Mouse (Mus musculus): Measurements from ENCODE around the gene Kcnj8. TPM values are rescaled to one million over a fixed set of nuclear protein-coding genes. Genes with fewer than 3 reads are reported as not detected.
A peak's percentile ranks its signal among the peaks of the same experiment; 100 is the strongest.

Kcnj8 gene
- 14.8 and 15.8 TPM in 2 replicates for polyA plus RNA-seq (2015; fragmentation: Nextera tagmentation; extraction: Ambion mirVana)

GRCm38 (mm10) chr6:142571055-142571618, at the start of gene Kcnj8:
Gene Kcnj8, minus strand, starts transcription at chr6:142571614.
- H3K36me3 ChIP-seq (replicated peaks) = no peaks in the 10 kb centered on the region
- H3K4me2 ChIP-seq = peak within 1 kb of the TSS; percentile 99
- H3K4me3 ChIP-seq = peak within 1 kb of the TSS; percentile 47
- under 1% methylated on average over 34 of the region's 34 CpGs for WGBS
- H3K27me3 ChIP-seq (replicated peaks) = peaks cover 57% of the 10 kb centered on the region
- H3K27ac ChIP-seq = no peak within 1 kb of the TSS
- H3K9ac ChIP-seq = peak within 1 kb of the TSS; percentile 45
- peak; percentile 87 for ATAC-seq (replicated peaks)
- peaks cover 24% of the 10 kb centered on the region for H3K4me1 ChIP-seq
- no peaks in the 10 kb centered on the region for H3K9me3 ChIP-seq

- Histone ChIP-seq H3K9me3 (no peaks in the 10 kb centered on the region), H3K36me3 (replicated peaks) (no peaks in the 10 kb centered on the region), H3K4me3 (no peak overlapping the region), H3K4me2 (no peak overlapping the region), H3K9ac (no peak overlapping the region), H3K4me1 (no peaks in the 10 kb centered on the region), H3K27me3 (replicated peaks) (no peaks in the 10 kb centered on the region), H3K27ac (no peak overlapping the region)
- WGBS = 48% methylated on average over 3 of the region's 3 CpGs
- ATAC-seq (replicated peaks) = no peak
Observed at GRCm38 (mm10) chr6:142616659-142617058, 45.2 kb upstream of the Kcnj8 start.

- no peak for ATAC-seq (replicated peaks)
- H3K36me3 ChIP-seq (replicated peaks) = no peaks in the 10 kb centered on the region
- H3K9ac ChIP-seq = no peak overlapping the region
- H3K9me3 ChIP-seq = no peaks in the 10 kb centered on the region
- H3K27me3 ChIP-seq (replicated peaks) = no peaks in the 10 kb centered on the region
- H3K27ac ChIP-seq = no peak overlapping the region
- no peak overlapping the region for H3K4me3 ChIP-seq
- 73% methylated on average over 10 of the region's 10 CpGs for WGBS
- H3K4me2 ChIP-seq = no peak overlapping the region
- no peaks in the 10 kb centered on the region for H3K4me1 ChIP-seq
Observed at GRCm38 (mm10) chr6:142614324-142614723, 42.9 kb upstream of the Kcnj8 start.

GRCm38 (mm10) chr6:142612366-142612765, 41.0 kb upstream of the Kcnj8 start:
- no peaks in the 10 kb centered on the region for H3K9me3 ChIP-seq
- no peak overlapping the region for H3K4me3 ChIP-seq
- no peak overlapping the region for H3K4me2 ChIP-seq
- ATAC-seq (replicated peaks) = no peak
- no peaks in the 10 kb centered on the region for H3K36me3 ChIP-seq (replicated peaks)
- no peaks in the 10 kb centered on the region for H3K27me3 ChIP-seq (replicated peaks)
- H3K9ac ChIP-seq = no peak overlapping the region
- no peaks in the 10 kb centered on the region for H3K4me1 ChIP-seq
- no peak overlapping the region for H3K27ac ChIP-seq
- 87% methylated on average over 8 of the region's 8 CpGs for WGBS

GRCm38 (mm10) chr6:142609401-142610373, 38.3 kb upstream of the Kcnj8 start:
- H3K4me1 ChIP-seq = no peaks in the 10 kb centered on the region
- ATAC-seq (replicated peaks) = no peak
- no peak overlapping the region for H3K4me2 ChIP-seq
- H3K36me3 ChIP-seq (replicated peaks) = no peaks in the 10 kb centered on the region
- WGBS = 68% methylated on average over 9 of the region's 9 CpGs
- H3K4me3 ChIP-seq = no peak overlapping the region
- no peaks in the 10 kb centered on the region for H3K27me3 ChIP-seq (replicated peaks)
- H3K9me3 ChIP-seq = no peaks in the 10 kb centered on the region
- no peak overlapping the region for H3K27ac ChIP-seq
- no peak overlapping the region for H3K9ac ChIP-seq

GRCm38 (mm10) chr6:142607080-142607479, 35.7 kb upstream of the Kcnj8 start:
- ATAC-seq (replicated peaks) = no peak
- Histone ChIP-seq H3K36me3 (replicated peaks) (no peaks in the 10 kb centered on the region), H3K4me3 (no peak overlapping the region), H3K27me3 (replicated peaks) (no peaks in the 10 kb centered on the region), H3K9ac (no peak overlapping the region), H3K4me2 (no peak overlapping the region), H3K27ac (no peak overlapping the region), H3K4me1 (no peaks in the 10 kb centered on the region), H3K9me3 (no peaks in the 10 kb centered on the region)
- 60% methylated on average over 7 of the region's 7 CpGs for WGBS

GRCm38 (mm10) chr6:142602772-142603171, 31.4 kb upstream of the Kcnj8 start:
- no peaks in the 10 kb centered on the region for H3K9me3 ChIP-seq
- H3K36me3 ChIP-seq (replicated peaks) = no peaks in the 10 kb centered on the region
- no peak overlapping the region for H3K4me2 ChIP-seq
- no peaks in the 10 kb centered on the region for H3K27me3 ChIP-seq (replicated peaks)
- H3K4me1 ChIP-seq = no peaks in the 10 kb centered on the region
- no peak overlapping the region for H3K9ac ChIP-seq
- H3K27ac ChIP-seq = no peak overlapping the region
- WGBS = 68% methylated on average over 6 of the region's 6 CpGs
- H3K4me3 ChIP-seq = no peak overlapping the region
- ATAC-seq (replicated peaks) = no peak

- no peaks in the 10 kb centered on the region for H3K9me3 ChIP-seq
- H3K4me3 ChIP-seq = no peak overlapping the region
- no peak overlapping the region for H3K27ac ChIP-seq
- H3K4me2 ChIP-seq = no peak overlapping the region
- 78% methylated on average over 4 of the region's 4 CpGs for WGBS
- H3K9ac ChIP-seq = no peak overlapping the region
- ATAC-seq (replicated peaks) = no peak
- H3K27me3 ChIP-seq (replicated peaks) = 0 out of 2 replicates have a peak, but pooled peaks cover under 1% of the 10 kb centered on the region
- no peaks in the 10 kb centered on the region for H3K4me1 ChIP-seq
- H3K36me3 ChIP-seq (replicated peaks) = no peaks in the 10 kb centered on the region
Observed at GRCm38 (mm10) chr6:142578831-142579230, 7.4 kb upstream of the Kcnj8 start.

- H3K4me3 ChIP-seq = no peak overlapping the region
- H3K4me1 ChIP-seq = no peaks in the 10 kb centered on the region
- no peak for ATAC-seq (replicated peaks)
- H3K9me3 ChIP-seq = no peaks in the 10 kb centered on the region
- no peak overlapping the region for H3K27ac ChIP-seq
- no peaks in the 10 kb centered on the region for H3K36me3 ChIP-seq (replicated peaks)
- peaks cover 9% of the 10 kb centered on the region for H3K27me3 ChIP-seq (replicated peaks)
- no peak overlapping the region for H3K9ac ChIP-seq
- 89% methylated on average over 6 of the region's 6 CpGs for WGBS
- no peak overlapping the region for H3K4me2 ChIP-seq
Observed at GRCm38 (mm10) chr6:142577801-142578200, 6.4 kb upstream of the Kcnj8 start.

- H3K27me3 ChIP-seq (replicated peaks) = peaks cover 53% of the 10 kb centered on the region
- no peak overlapping the region for H3K27ac ChIP-seq
- H3K4me2 ChIP-seq = no peak overlapping the region
- no peaks in the 10 kb centered on the region for H3K36me3 ChIP-seq (replicated peaks)
- WGBS = 69% methylated on average over 6 of the region's 6 CpGs
- no peak overlapping the region for H3K4me3 ChIP-seq
- H3K4me1 ChIP-seq = peaks cover 24% of the 10 kb centered on the region
- H3K9me3 ChIP-seq = no peaks in the 10 kb centered on the region
- no peak overlapping the region for H3K9ac ChIP-seq
- ATAC-seq (replicated peaks) = no peak
Observed at GRCm38 (mm10) chr6:142572876-142573275, 1.5 kb upstream of the Kcnj8 start.

- ATAC-seq (replicated peaks) = peak; percentile 55
- Histone ChIP-seq H3K4me2 (peak overlapping the region; percentile 99), H3K27me3 (replicated peaks) (peaks cover 57% of the 10 kb centered on the region)
Observed at GRCm38 (mm10) chr6:142571629-142572360, 381 bp upstream of the Kcnj8 start.

More at GRCm38 (mm10) chr6:142571629-142572360, 381 bp upstream of the Kcnj8 start:
- H3K9me3 ChIP-seq = no peaks in the 10 kb centered on the region
- peaks cover 24% of the 10 kb centered on the region for H3K4me1 ChIP-seq
- H3K27ac ChIP-seq = no peak overlapping the region
- peak overlapping the region; percentile 47 for H3K4me3 ChIP-seq
- 5% methylated on average over 21 of the region's 21 CpGs for WGBS
- H3K36me3 ChIP-seq (replicated peaks) = no peaks in the 10 kb centered on the region
- H3K9ac ChIP-seq = peak overlapping the region; percentile 45; the same call in 1 of the 2 replicates

Measured in midbrain, embryonic 15.5 days (tissue).